Mouse (Mus musculus) liver, embryonic 15.5 days (tissue): ENCODE measurements around the gene Gm7030. TPM values are rescaled to one million over a fixed set of nuclear protein-coding genes. Genes with fewer than 3 reads are reported as not detected.
A peak's percentile ranks its signal among the peaks of the same experiment; 100 is the strongest.
"Not testable (repeated sequence)": the region's sequence is repeated elsewhere in the genome, so short reads cannot be mapped to it uniquely, and the experiment has no call there.

ENCODE experiments used
- ATAC-seq: fragments of 200-750 bp; cut with Nextera tagmentation; 2 replicates; pipeline ENCODE4 v1.8.0; 2017; ENCODE audit warnings: moderate number of reproducible peaks, mild to moderate bottlenecking, moderate library complexity; ENCODE audit not compliant: insufficient read depth
- H3K27ac ChIP-seq: fragments of 300-500 bp; sonication (generic); replicated peaks from 2 replicates; pipeline ENCODE4 v1.5.1; 2015; ENCODE audit warnings: mild to moderate bottlenecking, inconsistent platforms
- H3K27me3 ChIP-seq: fragments of 300-500 bp; sonication (generic); 2 replicates; pipeline ENCODE4 v1.6.1; 2015; ENCODE audit warnings: mild to moderate bottlenecking, inconsistent platforms
- H3K36me3 ChIP-seq: fragments of 300-500 bp; sonication (generic); replicated peaks from 2 replicates; pipeline ENCODE4 v1.6.1; 2015; ENCODE audit warnings: moderate library complexity, mild to moderate bottlenecking, inconsistent platforms
- H3K4me1 ChIP-seq: fragments of 300-500 bp; sonication (generic); replicated peaks from 2 replicates; pipeline ENCODE4 v1.6.1; 2015; ENCODE audit warnings: inconsistent platforms
- H3K4me2 ChIP-seq: fragments of 300-500 bp; sonication (generic); 2 replicates; pipeline ENCODE4 v1.6.1; 2015; ENCODE audit warnings: moderate library complexity, mild to moderate bottlenecking, inconsistent platforms
- H3K4me3 ChIP-seq: fragments of 300-500 bp; sonication (generic); replicated peaks from 2 replicates; pipeline ENCODE4 v1.5.1; 2015; ENCODE audit warnings: mild to moderate bottlenecking, inconsistent platforms
- H3K9ac ChIP-seq: fragments of 300-500 bp; sonication (generic); 2 replicates; pipeline ENCODE4 v1.6.1; 2015; ENCODE audit warnings: moderate library complexity, mild to moderate bottlenecking, inconsistent platforms
- H3K9me3 ChIP-seq: fragments of 300-500 bp; sonication (generic); replicated peaks from 2 replicates; pipeline ENCODE4 v1.6.1; 2016; ENCODE audit warnings: inconsistent platforms
- WGBS: fragments of 180-500 bp; shearing (Covaris S2); methylation state at CpG from one replicate; pipeline ENCODE4 v1.1.7; 2015; ENCODE audit warnings: mixed read lengths; ENCODE audit not compliant: insufficient replicate concordance; 5-methylcytosine and 5-hydroxymethylcytosine counted together
- polyA plus RNA-seq: library from polyadenylated mRNA; unstranded; fragments of >200 nt; fragmentation: Nextera tagmentation; extraction: Ambion mirVana; gene quantifications from 2 replicates; pipeline ENCODE4 v1.2.1, GENCODE M21; 2015

Gm7030 gene
- polyA plus RNA-seq, 1 experiment from 2014 or later, result not detected

DNA sequence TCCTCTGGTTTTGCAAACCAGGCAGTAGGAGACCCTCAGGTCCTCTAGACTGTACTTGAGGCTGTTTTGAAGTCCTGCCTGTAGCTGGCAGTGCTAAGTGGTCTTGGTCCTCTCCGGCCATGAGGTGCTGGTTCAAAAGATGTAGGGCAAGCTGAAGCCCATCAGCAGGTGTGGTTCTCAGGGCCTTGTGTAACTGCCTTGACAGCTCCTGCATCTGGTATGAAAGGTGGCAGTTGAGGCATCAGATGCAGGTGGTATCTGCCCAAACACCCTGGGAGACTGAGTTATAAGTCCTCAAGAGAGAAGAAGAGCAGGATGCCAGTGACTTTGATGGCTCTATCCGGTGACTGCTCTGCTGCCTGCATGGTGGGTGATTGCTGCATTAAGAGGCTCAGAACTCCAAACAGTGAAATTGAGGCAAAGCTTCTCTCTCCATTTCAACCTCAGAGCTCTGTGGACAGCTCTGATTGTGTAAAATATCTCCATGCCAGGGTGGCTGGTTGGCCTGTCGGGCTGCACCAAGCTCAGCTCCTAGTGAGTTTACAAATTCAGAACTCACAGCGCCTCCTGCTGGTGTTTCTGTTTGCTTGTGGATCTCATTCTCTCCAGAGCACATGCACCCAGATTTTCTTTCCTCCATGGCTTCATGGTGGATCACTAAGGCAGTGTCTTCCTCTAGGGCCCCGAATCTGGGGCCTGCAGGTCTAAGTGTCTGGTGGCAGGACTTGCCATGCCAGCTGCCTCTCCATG lies 2.5 kb upstream of the Gm7030 start:
- no peak overlapping the region for H3K27ac ChIP-seq
- H3K4me3 ChIP-seq, result no peak overlapping the region
- H3K9me3 ChIP-seq, result no peaks in the 10 kb centered on the region
- no peaks in the 10 kb centered on the region; the same call in 1 of the 2 replicates for H3K27me3 ChIP-seq
- 47% methylated on average over 5 of the region's 5 CpGs for WGBS
- no peaks in the 10 kb centered on the region for H3K4me1 ChIP-seq
- H3K9ac ChIP-seq, result no peak overlapping the region
- no peaks in the 10 kb centered on the region for H3K36me3 ChIP-seq
- H3K4me2 ChIP-seq, result no peak overlapping the region
- no peak for ATAC-seq

- H3K4me2 ChIP-seq, ATAC-seq, H3K4me3 ChIP-seq, H3K9me3 ChIP-seq, H3K36me3 ChIP-seq, H3K27ac ChIP-seq, H3K4me1 ChIP-seq, H3K27me3 ChIP-seq, H3K9ac ChIP-seq: not testable (repeated sequence)
- 46% methylated on average over 12 of the region's 13 CpGs for WGBS
Observed at GRCm38 (mm10) chr17:36128525-36128924, 700 bp downstream of the Gm7030 start.

GRCm38 (mm10) chr17:36124111-36124510 lies 5.1 kb downstream of the Gm7030 start:
- not testable (repeated sequence) for H3K9ac ChIP-seq, H3K4me2 ChIP-seq, ATAC-seq, H3K36me3 ChIP-seq, H3K4me3 ChIP-seq, H3K4me1 ChIP-seq, H3K9me3 ChIP-seq, H3K27ac ChIP-seq
- H3K27me3 ChIP-seq, result peaks cover 33% of the 10 kb centered on the region
- 54% methylated on average over 3 of the region's 3 CpGs for WGBS

DNA sequence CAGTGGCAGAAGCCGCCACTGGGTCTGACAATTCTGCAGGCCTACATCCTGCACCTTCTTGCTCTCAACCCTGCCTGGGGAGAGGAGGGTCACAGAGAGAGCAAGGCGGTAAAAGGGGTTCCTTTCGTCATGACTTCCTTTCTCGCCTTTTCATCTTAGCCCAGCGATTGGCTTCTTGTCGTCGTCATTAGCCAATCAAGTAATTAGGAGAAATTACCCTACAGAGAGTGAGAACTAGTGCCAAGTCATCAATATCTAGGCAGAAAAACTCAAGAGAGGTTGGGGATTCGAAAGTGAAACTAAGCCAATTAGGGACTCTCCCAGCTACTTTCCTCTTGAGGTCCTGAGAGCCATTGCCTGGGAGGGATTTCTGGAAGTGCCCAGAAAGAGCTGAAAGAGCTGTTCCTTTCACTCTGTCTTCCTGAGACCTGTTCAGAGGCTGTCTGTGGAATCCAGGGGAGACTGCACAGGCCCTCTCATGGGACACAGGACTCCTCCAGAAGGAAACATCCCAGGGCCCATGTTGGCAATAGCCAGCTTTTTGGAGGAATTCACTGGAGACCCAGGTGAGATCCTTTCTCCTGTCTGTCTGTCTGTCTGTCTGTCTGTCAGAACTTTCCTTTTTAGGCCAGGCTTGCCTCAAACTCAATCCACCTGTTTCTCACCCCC lies 7.7 kb downstream of the Gm7030 start, which contains the start of gene Gm19684:
Gene Gm19684 (plus strand): TSS at position 327 of the 669 bp plus-strand sequence.
- whole genome bisulfite sequencing, result 1% methylated on average over 8 of the region's 8 CpGs
- not testable (repeated sequence) for H3K27ac ChIP-seq, H3K36me3 ChIP-seq, H3K9me3 ChIP-seq, H3K4me1 ChIP-seq, H3K9ac ChIP-seq
- Histone ChIP-seq H3K27me3 (peaks cover 38% of the 10 kb centered on the region), H3K4me3 (peak within 1 kb of the TSS; percentile 17), H3K4me2 (peak within 1 kb of the TSS; percentile 45)
- peak; percentile 54; the same call in 1 of the 2 replicates for ATAC-seq

- 20% methylated on average over 18 of the region's 18 CpGs for WGBS
- not testable (repeated sequence) for ATAC-seq
Observed at GRCm38 (mm10) chr17:36120839-36121238, 8.4 kb downstream of the Gm7030 start.

DNA sequence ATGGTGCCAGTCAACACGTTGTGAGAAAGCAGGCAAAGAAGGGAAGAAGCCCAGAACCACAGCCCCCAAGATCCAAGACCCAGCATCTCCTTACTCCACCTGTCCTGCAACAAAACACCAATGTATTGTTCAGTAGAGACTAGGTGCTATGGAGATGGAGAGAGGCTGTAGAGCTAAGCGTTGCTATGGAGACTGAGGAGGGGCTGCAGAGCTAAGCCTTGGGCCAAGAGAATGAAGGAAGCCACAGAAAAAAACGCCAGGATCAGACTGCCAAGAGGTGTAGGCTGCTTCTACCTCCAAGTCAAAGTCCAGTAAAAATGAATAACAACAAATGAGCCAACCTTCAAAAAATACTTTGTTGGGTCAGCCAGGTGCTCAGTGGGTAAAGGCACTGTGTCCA lies 12.7 kb downstream of the Gm7030 start:
- ATAC-seq, result not testable (repeated sequence)

More at GRCm38 (mm10) chr17:36120839-36121238, 8.4 kb downstream of the Gm7030 start:
- Histone ChIP-seq H3K4me2 (peak overlapping the region; percentile 45), H3K27me3 (peaks cover 38% of the 10 kb centered on the region)
- H3K36me3 ChIP-seq, H3K9me3 ChIP-seq, H3K9ac ChIP-seq, H3K27ac ChIP-seq, H3K4me1 ChIP-seq, H3K4me3 ChIP-seq: not testable (repeated sequence)

GRCm38 (mm10) chr17:36113979-36114593 lies 15.1 kb downstream of the Gm7030 start:
- H3K9ac ChIP-seq, ATAC-seq: not testable (repeated sequence)
- WGBS, result 17% methylated on average over 6 of the region's 6 CpGs

More for the DNA sequence above, 12.7 kb downstream of the Gm7030 start:
- WGBS, result 22% methylated on average over 3 of the region's 3 CpGs
- H3K36me3 ChIP-seq, H3K27ac ChIP-seq, H3K4me3 ChIP-seq, H3K9me3 ChIP-seq, H3K4me1 ChIP-seq, H3K9ac ChIP-seq, H3K4me2 ChIP-seq: not testable (repeated sequence)
- peaks cover 35% of the 10 kb centered on the region for H3K27me3 ChIP-seq

GRCm38 (mm10) chr17:36111510-36111868 lies 17.7 kb downstream of the Gm7030 start:
- H3K9me3 ChIP-seq, H3K36me3 ChIP-seq, H3K27ac ChIP-seq, ATAC-seq, H3K4me1 ChIP-seq, H3K9ac ChIP-seq: not testable (repeated sequence)
- Histone ChIP-seq H3K4me2 (peak overlapping the region; percentile 63), H3K27me3 (peaks cover 44% of the 10 kb centered on the region), H3K4me3 (peak overlapping the region; percentile 30)
- 1% methylated on average over 10 of the region's 10 CpGs for WGBS

More at GRCm38 (mm10) chr17:36113979-36114593, 15.1 kb downstream of the Gm7030 start:
- H3K9me3 ChIP-seq, H3K4me1 ChIP-seq, H3K27ac ChIP-seq, H3K4me3 ChIP-seq, H3K36me3 ChIP-seq, H3K4me2 ChIP-seq: not testable (repeated sequence)
- peaks cover 37% of the 10 kb centered on the region for H3K27me3 ChIP-seq

DNA sequence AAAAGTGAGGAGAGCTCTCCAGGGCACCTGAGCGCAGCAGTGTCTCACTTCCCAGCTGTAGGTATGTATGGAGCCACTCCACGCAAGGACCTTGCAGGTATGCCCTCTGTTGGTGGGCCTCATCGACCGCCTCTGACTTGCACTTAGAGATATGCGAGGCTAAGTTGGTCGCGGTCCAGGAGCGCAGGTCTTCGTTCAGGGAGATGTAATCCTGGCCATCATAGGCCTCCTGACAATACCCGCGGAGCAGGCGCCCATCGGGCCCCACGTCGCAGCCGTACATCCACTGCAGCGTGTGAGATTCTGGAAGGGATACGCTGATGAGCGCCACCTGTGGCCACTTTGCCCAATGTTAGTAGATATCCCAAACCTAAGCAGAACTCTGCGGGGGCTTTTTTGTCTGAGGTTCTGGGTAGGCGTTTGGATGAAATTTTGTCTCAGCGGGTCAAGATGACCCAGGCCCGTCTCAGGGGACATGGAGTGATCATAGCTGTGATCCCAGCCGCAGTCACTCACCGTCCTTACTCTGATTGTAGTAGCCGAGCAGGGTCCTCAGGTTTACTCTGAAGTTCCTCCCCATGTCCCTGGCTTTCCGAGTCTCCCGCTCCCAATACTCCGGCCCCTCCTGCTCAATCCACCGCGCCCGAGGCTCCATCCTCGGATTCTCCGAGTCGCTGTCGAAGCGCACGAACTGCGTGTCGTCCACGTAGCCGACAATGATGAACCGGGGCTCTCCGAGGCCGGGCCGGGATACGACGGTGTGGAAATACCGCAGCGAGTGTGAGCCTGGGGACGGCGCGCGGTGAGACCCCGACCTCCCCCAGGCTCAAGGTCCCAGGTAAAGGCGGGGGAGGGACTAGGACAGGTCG lies 18.4 kb downstream of the Gm7030 start:
- H3K36me3 ChIP-seq, H3K9ac ChIP-seq, ATAC-seq, H3K27ac ChIP-seq, H3K4me1 ChIP-seq, H3K9me3 ChIP-seq: not testable (repeated sequence)
- Histone ChIP-seq H3K4me3 (peak overlapping the region; percentile 30), H3K4me2 (peak overlapping the region; percentile 63), H3K27me3 (peaks cover 44% of the 10 kb centered on the region)
- WGBS, result 1% methylated on average over 57 of the region's 57 CpGs

DNA sequence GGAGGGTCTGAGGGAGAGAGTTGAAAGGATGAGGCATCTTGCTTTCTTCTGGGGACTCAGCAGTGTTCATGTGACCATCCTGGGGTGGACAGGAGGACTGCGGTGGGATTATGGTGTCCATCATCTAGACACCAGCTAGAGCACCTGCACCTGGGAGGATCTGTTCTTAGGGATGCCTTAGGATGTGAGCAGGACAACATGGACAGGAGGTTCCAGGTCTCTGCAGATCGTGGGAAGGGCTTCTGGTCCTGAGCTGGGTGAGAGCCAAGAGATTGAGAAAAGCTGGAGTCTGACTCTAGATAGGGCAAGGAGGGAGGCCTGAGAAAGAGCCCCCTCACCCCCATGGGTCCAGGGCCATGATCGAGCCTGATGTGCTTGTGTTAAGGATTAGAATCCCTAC lies 19.1 kb downstream of the Gm7030 start:
- H3K4me3 ChIP-seq, H3K9me3 ChIP-seq, H3K4me1 ChIP-seq, H3K4me2 ChIP-seq, H3K36me3 ChIP-seq, ATAC-seq, H3K27ac ChIP-seq, H3K9ac ChIP-seq: not testable (repeated sequence)
- H3K27me3 ChIP-seq, result peaks cover 44% of the 10 kb centered on the region
- 35% methylated on average over 3 of the region's 3 CpGs for WGBS
